Mouse (Mus musculus) heart, embryonic 11.5 days (tissue): ENCODE measurements around the gene Phxr2. TPM values are rescaled to one million over a fixed set of nuclear protein-coding genes. Genes with fewer than 3 reads are reported as not detected.

Experiments
- ATAC-seq: fragments of 200-750 bp; cut with Nextera tagmentation; replicated peaks from 2 replicates; pipeline ENCODE4 v1.8.0; 2017; ENCODE audit warnings: moderate library complexity; ENCODE audit not compliant: insufficient number of reproducible peaks, low FRiP score, low TSS enrichment
- H3K27ac ChIP-seq: fragments of 300-500 bp; sonication (generic); 2 replicates; pipeline ENCODE4 v1.5.1; 2014; ENCODE audit warnings: mild to moderate bottlenecking, low read depth, low read length
- H3K27me3 ChIP-seq: fragments of 300-500 bp; sonication (generic); 2 replicates; pipeline ENCODE4 v1.6.1; 2014; ENCODE audit warnings: mild to moderate bottlenecking, low read length, mixed read lengths; ENCODE audit not compliant: control insufficient read depth, insufficient read depth
- H3K36me3 ChIP-seq: fragments of 300-500 bp; sonication (generic); 2 replicates; pipeline ENCODE4 v1.6.1; 2014; ENCODE audit warnings: mild to moderate bottlenecking, low read length, moderate library complexity, mixed read lengths; ENCODE audit not compliant: control insufficient read depth, insufficient read depth
- H3K4me1 ChIP-seq: fragments of 300-500 bp; sonication (generic); 2 replicates; pipeline ENCODE4 v1.6.1; 2014; ENCODE audit warnings: low read length; ENCODE audit not compliant: control insufficient read depth, insufficient read depth
- H3K4me2 ChIP-seq: fragments of 300-500 bp; sonication (generic); 2 replicates; pipeline ENCODE4 v1.6.1; 2014; ENCODE audit warnings: mild to moderate bottlenecking, moderate library complexity
- H3K4me3 ChIP-seq: fragments of 300-500 bp; sonication (generic); 2 replicates; pipeline ENCODE4 v1.5.1; 2014; ENCODE audit warnings: low read depth, low read length
- H3K9ac ChIP-seq: fragments of 300-500 bp; sonication (generic); 2 replicates; pipeline ENCODE4 v1.6.1; 2014; ENCODE audit warnings: mild to moderate bottlenecking, low read depth, low read length, moderate library complexity
- H3K9me3 ChIP-seq: fragments of 300-500 bp; sonication (generic); replicated peaks from 2 replicates; pipeline ENCODE4 v1.6.1; 2016; ENCODE audit warnings: low read length; ENCODE audit not compliant: control insufficient read depth
- WGBS: fragments of 180-500 bp; shearing (Covaris S2); extraction: QIAGEN DNeasy Blood & Tissue Kit; methylation state at CpG from one replicate; pipeline ENCODE4 v1.1.7; 2014; ENCODE audit not compliant: insufficient replicate concordance; 5-methylcytosine and 5-hydroxymethylcytosine counted together
- polyA plus RNA-seq: library from polyadenylated mRNA; unstranded; fragments of >200 nt; fragmentation: Nextera tagmentation; extraction: Ambion mirVana; gene quantifications from 2 replicates; pipeline ENCODE4 v1.2.1, GENCODE M21; 2014

The Phxr2 gene
- polyA plus RNA-seq, 1 experiment from 2014 or later: not detected

GRCm38 (mm10) chr10:99146596-99146995, 20.5 kb upstream of the Phxr2 start:
- 88% methylated on average over 8 of the region's 8 CpGs for WGBS
- no peaks in the 10 kb centered on the region for H3K9me3 ChIP-seq
- H3K36me3 ChIP-seq: no peaks in the 10 kb centered on the region
- peaks cover 2% of the 10 kb centered on the region; the same call in 1 of the 2 replicates for H3K4me1 ChIP-seq
- no peak overlapping the region for H3K27ac ChIP-seq
- ATAC-seq: no peak
- no peak overlapping the region for H3K9ac ChIP-seq
- no peaks in the 10 kb centered on the region for H3K27me3 ChIP-seq
- H3K4me3 ChIP-seq: no peak overlapping the region
- no peak overlapping the region for H3K4me2 ChIP-seq

GRCm38 (mm10) chr10:99145611-99146010, 19.5 kb upstream of the Phxr2 start:
- Histone ChIP-seq H3K4me1 (no peaks in the 10 kb centered on the region), H3K36me3 (no peaks in the 10 kb centered on the region), H3K4me3 (no peak overlapping the region), H3K9ac (no peak overlapping the region), H3K27ac (no peak overlapping the region), H3K27me3 (no peaks in the 10 kb centered on the region), H3K9me3 (no peaks in the 10 kb centered on the region), H3K4me2 (no peak overlapping the region)
- no peak for ATAC-seq
- 81% methylated on average over 8 of the region's 8 CpGs for WGBS

- no peak for ATAC-seq
- Histone ChIP-seq H3K9ac (no peak overlapping the region), H3K4me2 (no peak overlapping the region), H3K27me3 (no peaks in the 10 kb centered on the region), H3K4me1 (no peaks in the 10 kb centered on the region), H3K36me3 (peaks cover 4% of the 10 kb centered on the region; the same call in 1 of the 2 replicates), H3K9me3 (no peaks in the 10 kb centered on the region), H3K27ac (no peak overlapping the region), H3K4me3 (no peak overlapping the region)
- 73% methylated on average over 5 of the region's 5 CpGs for WGBS
Measured at GRCm38 (mm10) chr10:99136337-99136736, 10.2 kb upstream of the Phxr2 start.

GRCm38 (mm10) chr10:99133321-99133875, 7.3 kb upstream of the Phxr2 start:
- ATAC-seq: no peak
- Histone ChIP-seq H3K27ac (no peak overlapping the region), H3K4me3 (no peak overlapping the region), H3K9me3 (no peaks in the 10 kb centered on the region), H3K4me2 (no peak overlapping the region), H3K27me3 (no peaks in the 10 kb centered on the region), H3K9ac (no peak overlapping the region), H3K36me3 (no peaks in the 10 kb centered on the region), H3K4me1 (no peaks in the 10 kb centered on the region)
- WGBS: 91% methylated on average over 16 of the region's 16 CpGs

GRCm38 (mm10) chr10:99132595-99133272, 6.6 kb upstream of the Phxr2 start:
- no peak overlapping the region for H3K27ac ChIP-seq
- H3K4me3 ChIP-seq: no peak overlapping the region
- no peak for ATAC-seq
- 88% methylated on average over 11 of the region's 11 CpGs for WGBS
- H3K36me3 ChIP-seq: no peaks in the 10 kb centered on the region
- H3K9ac ChIP-seq: no peak overlapping the region
- no peaks in the 10 kb centered on the region for H3K4me1 ChIP-seq
- H3K9me3 ChIP-seq: no peaks in the 10 kb centered on the region
- H3K27me3 ChIP-seq: no peaks in the 10 kb centered on the region
- no peak overlapping the region for H3K4me2 ChIP-seq

- no peak overlapping the region for H3K4me3 ChIP-seq
- no peak overlapping the region for H3K4me2 ChIP-seq
- no peak overlapping the region for H3K9ac ChIP-seq
- 83% methylated on average over 6 of the region's 6 CpGs for WGBS
- H3K9me3 ChIP-seq: no peaks in the 10 kb centered on the region
- H3K27ac ChIP-seq: no peak overlapping the region
- H3K4me1 ChIP-seq: no peaks in the 10 kb centered on the region
- no peaks in the 10 kb centered on the region for H3K27me3 ChIP-seq
- no peak for ATAC-seq
- no peaks in the 10 kb centered on the region for H3K36me3 ChIP-seq
Measured at GRCm38 (mm10) chr10:99132189-99132588, 6.1 kb upstream of the Phxr2 start.

GRCm38 (mm10) chr10:99131298-99131697, 5.2 kb upstream of the Phxr2 start:
- no peak for ATAC-seq
- WGBS: 60% methylated on average over 5 of the region's 5 CpGs
- Histone ChIP-seq H3K4me2 (no peak overlapping the region), H3K4me1 (no peaks in the 10 kb centered on the region), H3K4me3 (no peak overlapping the region), H3K36me3 (no peaks in the 10 kb centered on the region), H3K9ac (no peak overlapping the region), H3K27ac (no peak overlapping the region), H3K27me3 (no peaks in the 10 kb centered on the region), H3K9me3 (no peaks in the 10 kb centered on the region)

- Histone ChIP-seq H3K27me3 (no peaks in the 10 kb centered on the region), H3K4me3 (no peak overlapping the region), H3K4me1 (no peaks in the 10 kb centered on the region), H3K36me3 (no peaks in the 10 kb centered on the region), H3K9me3 (no peaks in the 10 kb centered on the region), H3K9ac (no peak overlapping the region), H3K4me2 (no peak overlapping the region), H3K27ac (no peak overlapping the region)
- ATAC-seq: no peak
- 35% methylated on average over 6 of the region's 6 CpGs for WGBS
Measured at GRCm38 (mm10) chr10:99130611-99131010, 4.5 kb upstream of the Phxr2 start.

- WGBS: 83% methylated on average over 11 of the region's 11 CpGs
- no peaks in the 10 kb centered on the region for H3K9me3 ChIP-seq
- no peak overlapping the region for H3K9ac ChIP-seq
- ATAC-seq: no peak
- no peaks in the 10 kb centered on the region for H3K4me1 ChIP-seq
- H3K36me3 ChIP-seq: no peaks in the 10 kb centered on the region
- H3K4me2 ChIP-seq: no peak overlapping the region
- H3K27ac ChIP-seq: no peak overlapping the region
- H3K27me3 ChIP-seq: no peaks in the 10 kb centered on the region
- no peak overlapping the region for H3K4me3 ChIP-seq
Measured at GRCm38 (mm10) chr10:99127691-99128261, 1.7 kb upstream of the Phxr2 start.
